Mouse (Mus musculus): Measurements from ENCODE around the gene Tnnt2. TPM values are rescaled to one million over a fixed set of nuclear protein-coding genes. Genes with fewer than 3 reads are reported as not detected.

Tnnt2 gene
- total RNA-seq (2023) = under 1 TPM; 0.36 to 0.67 TPM

GRCm38 (mm10) chr1:135835716-135836483, at the start of gene Tnnt2:
TSS of gene Tnnt2 (plus strand) at chr1:135836354.

GRCm38 (mm10) chr1:135818481-135819086, 17.6 kb upstream of the Tnnt2 start, which contains the start of gene Lad1:
TSS of gene Lad1 (plus strand) at chr1:135818598.

Other genes with a start within 250 kb of the Tnnt2 start
- 1 to 10 TPM; 1.8 to 2.1 TPM for gene Nav1, start 229.1 kb upstream of the Tnnt2 start, total RNA-seq (2023)
- 10 to 100 TPM; 44.9 to 45.0 TPM for gene Csrp1, start 116.3 kb upstream of the Tnnt2 start, total RNA-seq (2023)
- gene Phlda3, start 70.2 kb upstream of the Tnnt2 start, total RNA-seq (2023) = under 1 TPM in 1 of 2 experiments, not detected in 1; 0.64 TPM
- gene Tnni1, start 56.9 kb upstream of the Tnnt2 start, total RNA-seq (2023) = not detected
- gene Lad1, start 17.8 kb upstream of the Tnnt2 start, total RNA-seq (2023) = 1 to 10 TPM in 1 of 2 experiments, under 1 TPM in 1; 0.67 to 1.5 TPM
- not detected for gene Pkp1, start 82.9 kb downstream of the Tnnt2 start, total RNA-seq (2023)
- not detected for gene Igfn1, start 170.0 kb downstream of the Tnnt2 start, total RNA-seq (2023)
- gene Tmem9, start 171.8 kb downstream of the Tnnt2 start, total RNA-seq (2023) = 10 to 100 TPM; 14.9 to 16.1 TPM
- not detected for gene Ascl5, start 214.4 kb downstream of the Tnnt2 start, total RNA-seq (2023)
- under 1 TPM in 1 of 2 experiments, not detected in 1; 0.79 TPM for gene Cacna1s, start 216.4 kb downstream of the Tnnt2 start, total RNA-seq (2023)

Measured in T-cell, adult 66 days (primary cell).